Mouse (Mus musculus): Measurements from ENCODE around the gene Pde1c. TPM values are rescaled to one million over a fixed set of nuclear protein-coding genes. Genes with fewer than 3 reads are reported as not detected.

Gene Pde1c
- polyA plus RNA-seq, 1 experiment from 2014 or later, result 13.9 TPM

DNA sequence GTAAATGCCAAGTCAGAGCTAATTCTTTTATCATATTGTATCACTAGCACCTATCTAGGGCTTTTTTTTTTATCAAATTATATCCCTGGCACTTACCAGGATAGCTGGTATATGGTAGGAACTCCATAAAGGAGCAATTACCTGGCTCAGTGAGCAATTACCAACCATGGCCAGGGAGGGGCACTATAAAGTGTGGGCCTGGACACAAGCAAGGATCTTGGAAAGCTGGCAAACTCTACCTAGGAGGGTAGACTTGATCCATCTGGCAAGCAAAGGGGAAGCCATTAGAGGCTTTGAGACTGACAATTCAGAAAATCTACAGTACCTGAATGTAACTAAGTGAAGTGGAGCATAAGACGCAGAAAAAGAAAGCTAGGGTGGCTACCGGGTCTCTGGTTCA is 10.2 kb downstream of the Pde1c start:
- Histone ChIP-seq H3K4me3 (replicated peaks; ENCODE audit: low read depth, low read length) (no peak overlapping the region), H3K9ac (replicated peaks; ENCODE audit: low read length) (no peak overlapping the region), H3K4me1 (ENCODE audit: control insufficient read depth, insufficient read depth, low read length) (0 out of 2 replicates have a peak, but pooled peaks cover 4% of the 10 kb centered on the region), H3K9me3 (ENCODE audit: control insufficient read depth, low read length) (no peaks in the 10 kb centered on the region), H3K27ac (replicated peaks; ENCODE audit: low read depth, low read length) (no peak overlapping the region), H3K4me2 (ENCODE audit: low read length) (no peak overlapping the region), H3K36me3 (ENCODE audit: control insufficient read depth, insufficient read depth, low read length) (no peaks in the 10 kb centered on the region), H3K27me3 (ENCODE audit: control insufficient read depth, insufficient read depth, low read length) (no peaks in the 10 kb centered on the region)
- 94% methylated on average over 2 of the region's 2 CpGs for WGBS
- DNase-seq, result no peak
- ATAC-seq (ENCODE audit: low FRiP score, low TSS enrichment), result no peak

- H3K4me3 ChIP-seq (replicated peaks; ENCODE audit: low read depth, low read length), result no peak overlapping the region
Observed at GRCm38 (mm10) chr6:56555848-56556247, 13.1 kb downstream of the Pde1c start.

GRCm38 (mm10) chr6:56555382-56555781 is 13.5 kb downstream of the Pde1c start:
- H3K4me2 ChIP-seq (ENCODE audit: low read length), result no peak overlapping the region
- H3K27ac ChIP-seq (replicated peaks; ENCODE audit: low read depth, low read length), result no peak overlapping the region; the same call in 1 of the 2 replicates
- no peak overlapping the region for H3K4me3 ChIP-seq (replicated peaks; ENCODE audit: low read depth, low read length)
- no peak overlapping the region for H3K9ac ChIP-seq (replicated peaks; ENCODE audit: low read length)
- peak; percentile 75 for DNase-seq
- H3K9me3 ChIP-seq (ENCODE audit: control insufficient read depth, low read length), result no peaks in the 10 kb centered on the region
- WGBS, result 45% methylated on average over 4 of the region's 4 CpGs
- peak; percentile 81 for ATAC-seq (ENCODE audit: low FRiP score, low TSS enrichment)
- no peaks in the 10 kb centered on the region for H3K27me3 ChIP-seq (ENCODE audit: control insufficient read depth, insufficient read depth, low read length)
- 0 out of 2 replicates have a peak, but pooled peaks cover 4% of the 10 kb centered on the region for H3K4me1 ChIP-seq (ENCODE audit: control insufficient read depth, insufficient read depth, low read length)
- no peaks in the 10 kb centered on the region for H3K36me3 ChIP-seq (ENCODE audit: control insufficient read depth, insufficient read depth, low read length)

More at GRCm38 (mm10) chr6:56555848-56556247, 13.1 kb downstream of the Pde1c start:
- Histone ChIP-seq H3K36me3 (ENCODE audit: control insufficient read depth, insufficient read depth, low read length) (no peaks in the 10 kb centered on the region), H3K4me2 (ENCODE audit: low read length) (no peak overlapping the region), H3K4me1 (ENCODE audit: control insufficient read depth, insufficient read depth, low read length) (0 out of 2 replicates have a peak, but pooled peaks cover 4% of the 10 kb centered on the region), H3K27me3 (ENCODE audit: control insufficient read depth, insufficient read depth, low read length) (no peaks in the 10 kb centered on the region), H3K27ac (replicated peaks; ENCODE audit: low read depth, low read length) (no peak overlapping the region; the same call in 1 of the 2 replicates), H3K9ac (replicated peaks; ENCODE audit: low read length) (no peak overlapping the region), H3K9me3 (ENCODE audit: control insufficient read depth, low read length) (no peaks in the 10 kb centered on the region)
- ATAC-seq (ENCODE audit: low FRiP score, low TSS enrichment), result no peak
- no peak for DNase-seq
- WGBS, result 64% methylated on average over 3 of the region's 3 CpGs

DNA sequence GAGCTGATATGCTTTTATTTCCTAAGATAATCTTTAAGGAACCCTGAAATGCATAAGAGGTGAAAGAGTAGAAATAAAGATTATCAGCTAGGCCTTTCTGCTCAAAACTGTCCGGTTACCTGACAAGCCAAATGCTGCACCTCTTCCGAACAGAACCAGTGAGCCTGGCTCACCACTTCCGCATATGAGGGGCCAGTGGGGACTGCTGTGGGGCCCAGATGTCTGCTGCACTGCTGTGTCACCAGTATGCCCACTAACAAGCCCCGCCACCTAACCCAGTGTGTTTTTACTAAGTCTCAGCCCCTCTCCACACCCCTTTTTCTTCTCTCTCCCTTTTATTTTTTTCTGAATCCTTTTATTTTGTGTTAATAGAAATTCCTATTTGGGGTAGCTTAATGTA is 17.9 kb downstream of the Pde1c start:
- ATAC-seq (ENCODE audit: low FRiP score, low TSS enrichment) (no peak), DNase-seq (no peak)
- H3K27me3 ChIP-seq (ENCODE audit: control insufficient read depth, insufficient read depth, low read length), result no peaks in the 10 kb centered on the region
- no peaks in the 10 kb centered on the region for H3K9me3 ChIP-seq (ENCODE audit: control insufficient read depth, low read length)
- no peak overlapping the region for H3K27ac ChIP-seq (replicated peaks; ENCODE audit: low read depth, low read length)
- WGBS, result 87% methylated on average over 4 of the region's 4 CpGs
- no peak overlapping the region for H3K4me2 ChIP-seq (ENCODE audit: low read length)
- no peak overlapping the region for H3K4me3 ChIP-seq (replicated peaks; ENCODE audit: low read depth, low read length)
- no peak overlapping the region for H3K9ac ChIP-seq (replicated peaks; ENCODE audit: low read length)
- H3K36me3 ChIP-seq (ENCODE audit: control insufficient read depth, insufficient read depth, low read length), result no peaks in the 10 kb centered on the region
- H3K4me1 ChIP-seq (ENCODE audit: control insufficient read depth, insufficient read depth, low read length), result 0 out of 2 replicates have a peak, but pooled peaks cover 4% of the 10 kb centered on the region

- no peaks in the 10 kb centered on the region for H3K9me3 ChIP-seq (ENCODE audit: control insufficient read depth, low read length)
- WGBS, result 77% methylated on average over 5 of the region's 5 CpGs
- H3K36me3 ChIP-seq (ENCODE audit: control insufficient read depth, insufficient read depth, low read length), result no peaks in the 10 kb centered on the region
- no peak overlapping the region for H3K4me2 ChIP-seq (ENCODE audit: low read length)
- no peak overlapping the region for H3K4me3 ChIP-seq (replicated peaks; ENCODE audit: low read depth, low read length)
- no peak for DNase-seq
- no peaks in the 10 kb centered on the region for H3K27me3 ChIP-seq (ENCODE audit: control insufficient read depth, insufficient read depth, low read length)
- H3K27ac ChIP-seq (replicated peaks; ENCODE audit: low read depth, low read length), result no peak overlapping the region
- no peak for ATAC-seq (ENCODE audit: low FRiP score, low TSS enrichment)
- no peaks in the 10 kb centered on the region for H3K4me1 ChIP-seq (ENCODE audit: control insufficient read depth, insufficient read depth, low read length)
- no peak overlapping the region for H3K9ac ChIP-seq (replicated peaks; ENCODE audit: low read length)
Observed at GRCm38 (mm10) chr6:56540247-56540646, 28.7 kb downstream of the Pde1c start.

DNA sequence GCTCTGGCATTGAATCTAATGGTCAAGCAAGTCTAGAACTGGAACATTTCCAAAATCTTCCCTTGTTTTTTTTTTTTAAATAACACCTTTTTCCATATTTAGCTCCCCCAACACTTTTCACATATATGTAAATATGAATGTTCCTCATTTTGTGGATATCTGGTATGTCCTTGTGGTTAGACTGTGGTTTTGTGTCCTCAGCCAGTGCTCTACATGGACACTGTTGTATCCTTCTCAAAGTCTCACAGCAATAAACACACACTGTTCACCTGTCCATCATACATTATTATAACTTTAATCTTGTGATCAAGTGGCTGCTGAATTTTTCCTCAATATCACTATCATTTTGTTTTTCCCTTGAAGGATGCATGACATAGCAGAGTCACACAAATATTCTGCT is 34.2 kb downstream of the Pde1c start:
- ATAC-seq (ENCODE audit: low FRiP score, low TSS enrichment), result no peak
- Histone ChIP-seq H3K4me3 (replicated peaks; ENCODE audit: low read depth, low read length) (no peak overlapping the region), H3K36me3 (ENCODE audit: control insufficient read depth, insufficient read depth, low read length) (no peaks in the 10 kb centered on the region), H3K4me2 (ENCODE audit: low read length) (no peak overlapping the region), H3K27me3 (ENCODE audit: control insufficient read depth, insufficient read depth, low read length) (no peaks in the 10 kb centered on the region), H3K27ac (replicated peaks; ENCODE audit: low read depth, low read length) (no peak overlapping the region), H3K4me1 (ENCODE audit: control insufficient read depth, insufficient read depth, low read length) (no peaks in the 10 kb centered on the region), H3K9me3 (ENCODE audit: control insufficient read depth, low read length) (no peaks in the 10 kb centered on the region), H3K9ac (replicated peaks; ENCODE audit: low read length) (no peak overlapping the region)
- no peak for DNase-seq

DNA sequence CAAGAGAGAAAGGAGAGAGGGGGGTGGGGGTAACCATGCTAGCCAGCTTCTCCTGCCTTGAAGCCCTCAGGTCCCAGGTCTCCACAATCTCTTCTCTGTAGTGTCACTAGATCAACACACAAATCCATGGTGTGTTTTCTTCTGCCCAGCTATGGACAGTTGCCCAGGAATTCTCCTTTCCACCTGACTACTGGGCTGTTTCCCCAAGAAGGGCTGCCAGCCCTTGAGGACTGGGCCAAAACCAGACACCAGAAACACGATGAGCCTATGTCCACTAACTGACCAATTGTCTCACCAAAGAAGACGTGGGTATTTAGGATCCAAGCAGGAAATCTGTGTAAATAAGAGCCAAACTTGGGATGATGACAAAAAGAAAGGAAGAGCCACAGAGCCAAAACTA is 36.6 kb downstream of the Pde1c start:
- Histone ChIP-seq H3K27me3 (ENCODE audit: control insufficient read depth, insufficient read depth, low read length) (no peaks in the 10 kb centered on the region), H3K9me3 (ENCODE audit: control insufficient read depth, low read length) (no peaks in the 10 kb centered on the region), H3K36me3 (ENCODE audit: control insufficient read depth, insufficient read depth, low read length) (no peaks in the 10 kb centered on the region), H3K4me1 (ENCODE audit: control insufficient read depth, insufficient read depth, low read length) (no peaks in the 10 kb centered on the region), H3K9ac (replicated peaks; ENCODE audit: low read length) (no peak overlapping the region), H3K4me3 (replicated peaks; ENCODE audit: low read depth, low read length) (no peak overlapping the region), H3K4me2 (ENCODE audit: low read length) (no peak overlapping the region), H3K27ac (replicated peaks; ENCODE audit: low read depth, low read length) (no peak overlapping the region)
- ATAC-seq (ENCODE audit: low FRiP score, low TSS enrichment) (no peak), DNase-seq (no peak)
- WGBS, result 76% methylated on average over 2 of the region's 2 CpGs

DNA sequence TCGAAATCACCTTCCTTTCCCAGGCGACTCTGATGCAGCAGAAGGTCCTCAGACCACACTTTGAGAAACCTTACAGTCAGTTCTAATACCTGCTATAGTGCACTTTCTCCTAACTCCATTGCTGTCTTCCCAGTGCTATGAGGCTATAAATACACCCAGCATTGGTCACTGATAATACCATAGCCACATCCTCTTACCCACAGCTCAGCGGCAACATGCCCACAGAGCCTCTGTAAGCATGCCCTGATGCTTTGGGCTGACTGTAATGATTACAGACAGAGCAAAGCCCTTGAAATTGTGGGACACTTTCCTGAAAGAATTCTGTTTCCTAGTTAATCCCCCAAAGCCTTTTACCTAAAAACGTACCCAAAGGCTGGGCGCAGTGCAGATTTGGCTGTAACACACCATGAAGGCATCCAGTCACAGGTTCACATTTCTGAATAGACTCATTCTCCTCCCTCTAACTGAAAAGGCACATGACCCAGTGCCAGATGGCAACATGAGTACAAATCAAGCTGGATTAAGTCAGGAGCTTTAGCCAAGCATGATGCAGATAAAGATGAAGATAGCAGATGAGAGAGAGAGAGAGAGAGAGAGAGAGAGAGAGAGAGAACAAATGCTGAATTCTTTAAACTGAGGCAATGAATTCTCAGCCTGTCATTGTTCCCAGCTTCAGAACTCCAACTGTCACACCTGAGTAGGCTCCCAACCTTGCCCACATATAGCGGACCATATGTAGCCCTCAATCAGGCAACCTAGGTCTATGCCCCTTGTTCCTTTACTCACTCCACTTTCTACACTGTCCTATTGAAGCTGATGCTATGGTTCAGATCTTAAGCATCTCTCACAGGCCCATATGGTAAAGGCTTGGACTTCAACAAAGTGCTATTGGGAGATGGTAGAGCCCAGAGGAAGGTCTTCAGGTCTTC is 44.7 kb downstream of the Pde1c start:
- no peak overlapping the region for H3K4me2 ChIP-seq (ENCODE audit: low read length)
- peak; percentile 34 for DNase-seq
- no peak overlapping the region for H3K27ac ChIP-seq (replicated peaks; ENCODE audit: low read depth, low read length)
- WGBS, result 61% methylated on average over 6 of the region's 6 CpGs
- no peaks in the 10 kb centered on the region for H3K4me1 ChIP-seq (ENCODE audit: control insufficient read depth, insufficient read depth, low read length)
- no peak overlapping the region for H3K9ac ChIP-seq (replicated peaks; ENCODE audit: low read length)
- H3K27me3 ChIP-seq (ENCODE audit: control insufficient read depth, insufficient read depth, low read length), result no peaks in the 10 kb centered on the region; the same call in 1 of the 2 replicates
- H3K9me3 ChIP-seq (ENCODE audit: control insufficient read depth, low read length), result no peaks in the 10 kb centered on the region
- no peak for ATAC-seq (ENCODE audit: low FRiP score, low TSS enrichment)
- no peaks in the 10 kb centered on the region for H3K36me3 ChIP-seq (ENCODE audit: control insufficient read depth, insufficient read depth, low read length)
- H3K4me3 ChIP-seq (replicated peaks; ENCODE audit: low read depth, low read length), result no peak overlapping the region

GRCm38 (mm10) chr6:56489161-56489560 is 79.7 kb downstream of the Pde1c start:
- no peaks in the 10 kb centered on the region for H3K36me3 ChIP-seq (ENCODE audit: control insufficient read depth, insufficient read depth, low read length)
- DNase-seq (no peak), ATAC-seq (ENCODE audit: low FRiP score, low TSS enrichment) (no peak)
- H3K27ac ChIP-seq (replicated peaks; ENCODE audit: low read depth, low read length), result no peak overlapping the region
- no peaks in the 10 kb centered on the region for H3K9me3 ChIP-seq (ENCODE audit: control insufficient read depth, low read length)
- H3K4me1 ChIP-seq (ENCODE audit: control insufficient read depth, insufficient read depth, low read length), result no peaks in the 10 kb centered on the region
- H3K4me2 ChIP-seq (ENCODE audit: low read length), result no peak overlapping the region
- H3K9ac ChIP-seq (replicated peaks; ENCODE audit: low read length), result no peak overlapping the region
- no peak overlapping the region for H3K4me3 ChIP-seq (replicated peaks; ENCODE audit: low read depth, low read length)
- H3K27me3 ChIP-seq (ENCODE audit: control insufficient read depth, insufficient read depth, low read length), result no peaks in the 10 kb centered on the region
- 67% methylated on average over 5 of the region's 5 CpGs for WGBS
